Mouse (Mus musculus) C2C12 (cell line): ENCODE data around the gene Abcd3. TPM values are rescaled to one million over a fixed set of nuclear protein-coding genes. Genes with fewer than 3 reads are reported as not detected.

Source experiments
- H3K27me3 ChIP-seq: one replicate; pipeline ENCODE4 v1.6.1; 2011; ENCODE audit not compliant: control insufficient read depth, insufficient read depth, insufficient read length
- H3K36me3 ChIP-seq: one replicate; pipeline ENCODE4 v1.6.1; 2011; ENCODE audit not compliant: control insufficient read depth, insufficient read depth
- H3K4me3 ChIP-seq: one replicate; pipeline ENCODE4 v1.5.1; 2011; ENCODE audit warnings: mild to moderate bottlenecking, control low read depth; ENCODE audit not compliant: poor library complexity, insufficient read depth, severe bottlenecking
- H3K79me2 ChIP-seq: one replicate; pipeline ENCODE4 v1.6.1; 2011; ENCODE audit not compliant: control insufficient read depth, insufficient read depth
- H3K79me3 ChIP-seq: one replicate; pipeline ENCODE4 v1.6.1; 2011; ENCODE audit warnings: low read depth, control low read depth
- H3ac ChIP-seq: one replicate; pipeline ENCODE3; 2011; ENCODE audit warnings: low read depth; ENCODE audit not compliant: control insufficient read depth, insufficient read length
- CEBPB ChIP-seq: IDR thresholded peaks from one replicate; pipeline ENCODE4 v1.6.1; 2011; ENCODE audit warnings: low read depth, mild to moderate bottlenecking, control low read depth, moderate library complexity
- CTCF ChIP-seq: IDR thresholded peaks from one replicate; pipeline ENCODE4 v1.5.1; 2011; ENCODE audit not compliant: control insufficient read depth, insufficient read depth, insufficient read length
- FOSL1 ChIP-seq: IDR thresholded peaks from one replicate; pipeline ENCODE4 v1.8.0; 2011; ENCODE audit warnings: mild to moderate bottlenecking, low read length; ENCODE audit not compliant: poor library complexity, insufficient read depth, severe bottlenecking
- MAX ChIP-seq: IDR thresholded peaks from one replicate; pipeline ENCODE4 v1.6.1; 2011; ENCODE audit warnings: mild to moderate bottlenecking, control low read depth
- MYOD1 ChIP-seq: IDR thresholded peaks from one replicate; pipeline ENCODE4 v1.6.1; 2011; ENCODE audit warnings: low read depth; ENCODE audit not compliant: control insufficient read depth, insufficient read length
- MYOG ChIP-seq: IDR thresholded peaks from one replicate; pipeline ENCODE4 v1.6.1; 2011; ENCODE audit not compliant: control insufficient read depth, insufficient read length; ENCODE audit errors: extremely low read depth
- USF1 ChIP-seq: IDR thresholded peaks from one replicate; pipeline ENCODE4 v1.6.1; 2011; ENCODE audit warnings: low read depth, mild to moderate bottlenecking, control low read depth, moderate library complexity
- polyA plus RNA-seq: library from polyadenylated mRNA; unstranded; fragments of >200 nt; fragmentation: generic; extraction: Trizol; gene quantifications from one replicate; pipeline ENCODE4 v1.2.1, GENCODE M21; 2012; ENCODE audit warnings: missing spikeins

Abcd3 gene
- polyA plus RNA-seq, 1 experiment, result 12.1 TPM

DNA sequence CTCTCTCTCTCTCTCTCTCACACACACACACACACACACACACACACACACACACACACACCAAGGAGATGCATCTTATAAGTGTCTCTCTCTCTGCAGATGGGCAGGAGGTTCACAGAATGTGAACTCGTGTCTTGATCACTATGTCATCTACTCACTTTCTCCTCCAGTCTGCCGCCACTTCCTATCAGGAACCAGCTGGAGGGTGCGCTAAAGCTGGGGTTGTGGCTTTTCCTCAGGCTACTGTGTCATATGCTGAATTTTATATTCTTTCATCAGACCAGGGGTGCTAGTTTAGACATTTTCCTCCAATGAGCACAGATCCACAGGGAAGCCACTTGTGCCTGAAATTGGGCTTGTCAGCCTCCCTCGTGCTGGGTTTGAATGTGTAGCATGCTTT, 85.4 kb downstream of the Abcd3 start:
- Histone ChIP-seq H3K4me3 (no peak overlapping the region), H3K79me3 (peaks cover 27% of the 10 kb centered on the region), H3K27me3 (no peaks in the 10 kb centered on the region), H3K36me3 (peaks cover 97% of the 10 kb centered on the region), H3K79me2 (peaks cover 45% of the 10 kb centered on the region), H3ac (no peak overlapping the region)
- TF ChIP-seq MYOD1 (no peak), FOSL1 (no peak), MYOG (no peak), CEBPB (no peak), MAX (no peak), USF1 (no peak), CTCF (no peak)

DNA sequence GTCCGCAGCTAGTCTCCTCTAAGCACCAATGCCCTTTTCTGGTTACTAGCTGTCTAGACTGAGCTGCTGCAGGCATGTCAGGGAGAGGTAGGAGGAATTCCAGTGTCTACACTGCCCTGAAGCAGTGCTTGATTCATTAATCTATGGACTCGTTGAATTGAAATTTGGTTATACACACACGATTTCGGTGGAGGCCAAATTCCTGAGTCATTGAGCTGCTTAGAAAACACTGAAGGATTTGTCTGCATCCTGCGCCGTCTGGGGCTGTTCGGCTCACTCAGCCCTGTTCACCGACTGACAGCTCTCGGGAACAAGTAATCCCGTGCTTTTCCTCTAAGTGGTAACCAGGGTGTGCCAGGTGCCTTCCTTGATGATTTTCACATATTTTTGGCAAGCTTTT, 89.5 kb downstream of the Abcd3 start:
- Histone ChIP-seq H3K79me2 (peaks cover 68% of the 10 kb centered on the region), H3K36me3 (peaks cover 61% of the 10 kb centered on the region), H3K27me3 (no peaks in the 10 kb centered on the region), H3ac (no peak overlapping the region), H3K4me3 (no peak overlapping the region), H3K79me3 (peaks cover 37% of the 10 kb centered on the region)
- TF ChIP-seq CTCF, result no peak

DNA sequence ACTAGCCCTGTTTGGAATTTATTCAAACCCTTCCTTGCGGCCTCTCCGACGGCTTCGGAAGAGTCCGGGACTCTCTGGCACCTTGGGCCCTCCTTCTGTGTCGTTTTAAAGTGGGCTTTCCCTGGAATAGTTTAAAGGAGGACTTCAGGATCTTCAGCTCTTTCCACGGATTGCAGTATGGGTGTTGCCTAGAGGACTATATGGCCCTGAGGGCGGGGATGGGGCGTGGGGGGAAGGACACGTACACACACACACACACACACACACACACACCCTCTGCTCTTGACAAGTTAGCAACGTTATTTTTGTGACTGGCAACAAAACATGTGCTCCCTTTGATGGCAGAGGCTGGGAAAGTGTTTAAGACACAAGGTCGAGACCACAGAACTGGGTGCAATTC, 90.5 kb downstream of the Abcd3 start:
- H3K79me3 ChIP-seq, result peaks cover 37% of the 10 kb centered on the region
- H3K4me3 ChIP-seq, result peak overlapping the region; percentile 56
- H3K36me3 ChIP-seq, result peaks cover 50% of the 10 kb centered on the region
- TF ChIP-seq MYOG, result no peak
- no peak for TF ChIP-seq FOSL1
- TF ChIP-seq MAX, result no peak
- TF ChIP-seq CTCF, result no peak
- TF ChIP-seq MYOD1, result no peak
- TF ChIP-seq CEBPB, result no peak
- no peak for TF ChIP-seq USF1
- H3ac ChIP-seq, result peak overlapping the region; percentile 32
- H3K27me3 ChIP-seq, result no peaks in the 10 kb centered on the region
- H3K79me2 ChIP-seq, result peaks cover 68% of the 10 kb centered on the region

DNA sequence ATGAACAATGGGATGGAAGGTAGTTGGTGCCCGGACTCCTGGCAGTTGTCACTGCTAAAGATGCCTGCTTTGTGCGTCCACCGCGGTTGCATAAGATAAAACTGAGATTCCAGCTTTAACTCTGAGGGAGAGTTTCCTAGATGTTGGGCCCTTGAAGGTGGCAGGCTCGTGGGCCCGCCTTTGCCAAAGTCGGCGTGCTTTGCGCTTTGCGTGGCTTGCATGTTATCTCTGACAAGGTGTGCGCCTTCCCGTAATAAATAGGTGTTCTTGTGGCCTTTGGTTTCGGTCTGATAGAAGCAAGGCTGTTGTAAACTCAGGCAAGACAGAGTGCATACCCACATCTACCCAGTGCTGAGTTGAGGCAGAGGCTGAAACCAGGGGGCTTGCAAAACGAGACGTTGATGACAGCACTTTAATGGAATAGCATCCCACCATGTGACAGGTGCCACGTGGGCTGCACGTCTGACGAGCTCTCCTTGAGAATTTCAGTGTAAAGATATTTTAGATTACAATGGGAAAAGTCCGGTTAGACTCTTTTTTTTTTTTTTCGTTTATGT, 91.1 kb downstream of the Abcd3 start:
- H3ac ChIP-seq, result peak overlapping the region; percentile 86
- peaks cover 37% of the 10 kb centered on the region for H3K79me3 ChIP-seq
- TF ChIP-seq MAX (no peak), USF1 (peak; percentile 26), MYOD1 (no peak)
- no peaks in the 10 kb centered on the region for H3K27me3 ChIP-seq
- H3K79me2 ChIP-seq, result peaks cover 67% of the 10 kb centered on the region
- H3K36me3 ChIP-seq, result peaks cover 46% of the 10 kb centered on the region
- peak overlapping the region; percentile 56 for H3K4me3 ChIP-seq

DNA sequence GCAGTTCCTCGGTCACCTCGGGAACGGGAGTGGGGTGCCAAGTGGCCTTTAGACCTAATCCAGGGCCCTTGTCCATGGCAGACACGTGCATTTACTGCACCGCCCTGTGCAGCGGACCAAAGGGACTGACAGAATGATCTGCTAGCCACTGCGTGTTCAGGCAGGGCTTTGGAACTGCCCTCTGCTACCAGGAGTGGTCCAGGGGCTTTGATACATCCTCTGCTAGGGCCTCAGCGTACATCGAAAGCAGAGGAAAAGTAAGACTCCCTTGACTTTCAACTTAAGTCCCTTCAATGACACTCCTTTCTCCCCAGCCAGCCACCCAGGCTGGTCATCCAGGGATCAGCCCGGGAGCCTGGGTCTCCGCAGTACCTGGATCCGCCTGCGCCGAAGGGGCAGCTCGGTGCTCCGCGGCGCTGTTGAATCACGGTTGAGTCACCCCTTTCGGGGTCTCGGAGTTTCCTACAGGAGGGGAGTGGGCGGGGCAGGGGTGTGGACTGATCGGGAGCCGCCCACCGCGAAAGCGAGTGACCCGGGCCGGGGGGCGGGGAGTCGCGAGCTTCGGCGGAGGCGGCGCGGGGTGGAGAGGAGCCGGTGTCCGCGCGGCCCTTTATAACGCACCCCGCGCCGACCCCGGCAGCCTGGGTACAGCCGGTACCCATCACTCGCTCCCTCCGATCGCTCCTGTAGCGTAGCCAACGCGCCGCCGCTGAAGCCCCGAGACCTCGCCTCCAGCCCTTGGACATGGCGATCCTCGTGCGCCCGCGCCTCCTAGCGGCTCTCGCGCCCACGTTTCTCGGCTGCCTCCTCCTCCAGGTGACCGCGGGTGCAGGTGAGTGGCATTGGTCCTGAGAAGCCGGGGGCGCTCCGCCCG, 91.9 kb downstream of the Abcd3 start, which contains the start of gene F3:
TSS of gene F3 (plus strand) at position 567 of the 874 bp plus-strand sequence.
- Histone ChIP-seq H3K4me3 (peak within 1 kb of the TSS; percentile 56), H3K79me3 (peaks cover 37% of the 10 kb centered on the region), H3K36me3 (peaks cover 39% of the 10 kb centered on the region), H3K27me3 (no peaks in the 10 kb centered on the region), H3ac (peak within 1 kb of the TSS; percentile 86), H3K79me2 (peaks cover 59% of the 10 kb centered on the region)
- TF ChIP-seq CEBPB (no peak), CTCF (peak; percentile 92), MAX (peak; percentile 43), USF1 (no peak)

DNA sequence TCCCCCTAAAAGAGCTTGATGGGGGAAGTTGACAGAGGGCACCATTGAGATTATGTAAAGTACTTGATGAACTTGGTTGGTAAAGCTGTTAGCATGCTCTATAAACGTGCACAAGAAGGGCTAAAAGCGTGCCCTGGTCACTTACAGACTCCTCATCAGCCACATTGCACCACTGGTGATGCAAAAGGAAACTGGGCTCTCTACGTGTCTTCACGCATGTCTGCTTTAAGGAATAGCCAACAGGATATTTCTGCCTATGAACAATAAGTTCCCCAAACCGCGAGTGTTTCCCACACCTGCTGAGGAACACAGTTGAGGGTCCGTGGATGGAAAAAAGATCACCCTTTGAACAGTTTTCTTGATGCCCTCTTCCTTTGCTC, 93.4 kb downstream of the Abcd3 start:
- Histone ChIP-seq H3K79me2 (peaks cover 44% of the 10 kb centered on the region), H3K27me3 (no peaks in the 10 kb centered on the region), H3K4me3 (no peak overlapping the region), H3K79me3 (peaks cover 24% of the 10 kb centered on the region), H3ac (no peak overlapping the region), H3K36me3 (peaks cover 24% of the 10 kb centered on the region)
- TF ChIP-seq CTCF, result no peak
- TF ChIP-seq MAX, result no peak
- no peak for TF ChIP-seq FOSL1
- no peak for TF ChIP-seq MYOG
- TF ChIP-seq CEBPB, result no peak
- TF ChIP-seq USF1, result no peak
- TF ChIP-seq MYOD1, result no peak
